Mouse (Mus musculus): Measurements from ENCODE around the gene Galntl6.

Gene Galntl6

DNA sequence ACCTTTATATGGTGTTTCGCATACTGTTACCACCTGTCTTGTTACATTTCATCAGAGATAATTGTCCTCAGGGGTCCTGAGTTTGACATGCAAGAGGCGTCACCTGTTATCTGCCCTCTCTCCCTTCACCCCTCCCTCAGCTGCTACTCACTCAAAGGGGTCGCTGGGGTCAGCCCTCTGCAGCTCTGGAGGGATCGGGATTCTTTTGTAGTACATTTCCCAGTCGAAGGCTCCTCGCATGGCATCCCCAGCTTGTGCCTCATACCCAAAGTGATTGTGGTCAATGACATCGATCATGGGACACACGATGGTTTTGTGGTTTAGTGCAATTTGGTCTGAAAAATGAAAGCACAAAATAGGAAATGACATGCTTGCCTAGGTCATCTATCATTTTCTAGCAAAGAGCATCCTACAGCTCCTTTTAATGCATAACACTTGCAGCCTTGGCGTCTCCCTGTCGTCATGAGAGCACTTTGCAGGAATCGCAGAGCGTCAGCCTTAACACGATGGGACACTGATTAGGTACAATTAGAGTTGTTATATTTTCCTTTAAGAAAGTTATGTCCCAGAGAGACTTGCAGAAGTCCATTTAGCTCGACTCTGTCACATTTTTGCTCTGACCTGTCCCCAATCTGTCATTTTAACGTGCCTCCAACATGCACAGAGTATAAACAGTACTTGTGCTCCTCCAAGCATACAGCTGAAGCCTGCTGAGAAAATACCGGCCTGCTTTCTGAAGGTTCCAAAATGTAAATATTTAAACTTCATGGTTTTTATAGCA is 954.1 kb downstream of the Galntl6 start:
- no peak for DNase-seq

DNA sequence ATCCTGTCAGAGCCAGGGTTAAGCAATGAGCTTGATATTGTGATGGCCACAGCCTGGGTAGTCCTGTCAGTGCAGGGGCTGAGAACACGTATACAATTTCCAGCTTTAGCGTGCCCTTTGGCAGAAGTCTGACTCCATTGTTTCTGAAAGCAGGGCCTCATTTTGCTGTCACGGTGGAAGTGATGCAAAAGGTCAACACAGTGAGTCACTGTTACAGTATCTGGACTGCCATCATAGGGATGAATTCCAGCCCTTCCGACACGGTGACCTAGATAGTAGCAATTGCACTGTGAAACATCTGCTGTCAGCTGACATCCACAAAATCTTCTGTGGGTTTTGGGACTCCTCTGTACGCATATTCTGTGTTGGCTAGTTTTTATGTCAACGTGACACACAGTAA is 956.9 kb downstream of the Galntl6 start:
- no peak for DNase-seq

- DNase-seq = no peak
These were observed 971.3 kb downstream of the Galntl6 start for GRCm38 (mm10) chr8:57941113-57941512.

DNA sequence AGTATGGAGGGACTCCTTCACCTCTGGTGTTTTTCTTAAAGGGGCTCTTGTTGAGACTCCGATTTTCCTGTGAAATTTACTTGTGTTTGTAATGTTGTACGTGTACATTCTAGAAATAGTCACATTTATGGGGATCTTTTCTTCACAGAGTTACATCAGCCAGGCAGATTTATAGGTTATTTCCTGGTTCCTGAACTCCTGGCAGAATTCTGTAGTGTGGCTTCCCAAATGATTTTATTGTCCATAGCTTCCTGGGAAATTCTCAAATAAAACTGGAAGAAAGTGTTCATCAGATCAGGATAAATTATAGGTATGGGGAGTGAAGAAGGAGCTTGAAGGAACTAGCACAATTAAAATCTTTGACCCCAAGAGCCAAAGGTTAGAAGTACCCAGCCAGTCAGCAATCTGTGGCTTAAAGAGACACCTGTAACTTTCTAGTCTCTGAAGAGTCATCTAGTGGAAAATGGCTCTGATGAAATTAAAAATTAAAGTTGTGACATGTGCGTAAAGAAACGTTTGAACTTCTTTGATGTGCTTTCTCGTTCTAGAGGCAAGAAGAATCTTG is 972.5 kb downstream of the Galntl6 start:
- DNase-seq = no peak

GRCm38 (mm10) chr8:57939177-57939855 is 973.1 kb downstream of the Galntl6 start:
- no peak for DNase-seq

DNA sequence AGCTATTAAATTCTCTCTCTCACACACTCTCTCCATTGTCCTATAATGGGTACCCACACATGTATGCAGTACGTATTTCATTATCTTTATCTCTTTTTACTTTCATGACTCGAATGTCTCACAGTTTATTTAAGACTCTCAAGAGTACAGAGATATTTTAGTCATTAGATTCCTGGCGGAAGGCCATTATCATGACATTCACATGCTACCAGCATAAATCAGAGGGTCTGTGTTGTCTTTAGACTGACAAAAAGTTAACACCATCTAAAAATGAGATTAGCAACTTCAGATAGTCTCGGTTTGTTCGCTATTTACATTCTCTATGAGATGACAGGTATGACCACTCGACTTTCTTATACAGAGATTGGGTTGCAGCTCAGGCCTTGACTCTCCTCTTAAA is 985.4 kb downstream of the Galntl6 start:
- no peak for DNase-seq

DNA sequence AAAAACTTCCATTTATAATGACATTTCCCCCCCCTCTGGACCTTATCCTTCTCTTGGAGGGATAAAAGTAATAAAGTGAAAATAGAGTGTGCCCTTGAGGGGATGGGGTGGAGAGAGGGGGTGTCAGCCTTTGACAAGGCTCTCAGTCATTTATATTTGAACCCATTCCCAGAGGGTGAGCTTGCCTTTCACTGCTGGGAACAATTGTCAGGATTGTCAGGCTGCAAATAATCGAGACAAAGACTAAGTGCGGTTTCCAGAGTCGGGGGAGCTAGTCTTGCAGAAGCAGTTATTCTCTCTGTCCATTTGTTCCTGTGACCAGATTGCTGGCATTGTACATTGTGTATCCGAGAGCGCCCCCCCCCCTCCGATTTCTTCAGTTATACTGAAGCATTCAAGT is 988.9 kb downstream of the Galntl6 start:
- no peak for DNase-seq

- no peak for DNase-seq
These were observed 989.3 kb downstream of the Galntl6 start for GRCm38 (mm10) chr8:57923130-57923529.

DNA sequence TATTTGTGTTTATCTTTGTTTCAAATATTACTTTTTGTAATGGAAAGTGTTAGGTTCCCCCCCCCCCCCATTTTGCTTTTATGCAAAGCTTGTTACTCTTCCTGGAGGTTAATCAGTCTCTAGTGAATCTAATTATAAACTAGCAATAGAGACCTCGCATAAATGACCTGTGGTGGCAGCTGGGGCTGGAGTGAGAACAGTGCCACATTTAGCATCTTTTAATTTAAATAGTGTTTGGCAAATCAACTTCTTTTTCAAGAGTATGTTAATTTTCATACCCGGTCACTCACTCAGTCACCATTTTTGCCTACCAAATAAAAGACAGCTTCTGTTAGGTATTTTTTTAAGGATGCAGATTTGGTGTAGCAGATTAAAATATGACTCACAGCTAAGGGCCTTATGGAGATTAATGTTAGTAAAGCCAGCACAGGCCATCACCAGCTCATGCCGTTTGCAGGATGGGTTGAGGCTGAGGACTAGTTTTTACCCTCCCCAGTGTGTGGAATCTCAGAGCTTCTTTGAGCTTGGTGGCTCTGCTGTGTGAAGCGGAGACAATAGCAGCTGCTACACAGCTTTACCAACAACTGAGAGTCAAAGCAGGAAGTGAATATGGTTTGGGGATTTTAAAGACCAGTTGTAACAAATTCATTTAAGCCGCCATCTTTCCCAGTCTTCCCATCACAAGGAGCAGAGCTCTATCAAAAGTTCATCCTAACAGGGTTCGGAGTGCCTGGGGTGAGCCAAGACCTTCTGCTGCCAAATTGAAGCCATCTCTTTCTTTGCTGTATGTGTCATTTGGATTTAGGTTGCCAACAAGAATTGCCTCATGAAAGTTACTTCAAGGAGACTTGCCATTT is 990.0 kb downstream of the Galntl6 start:
- no peak for DNase-seq

- no peak for DNase-seq
These were observed 992.0 kb downstream of the Galntl6 start for GRCm38 (mm10) chr8:57920326-57920903.

DNA sequence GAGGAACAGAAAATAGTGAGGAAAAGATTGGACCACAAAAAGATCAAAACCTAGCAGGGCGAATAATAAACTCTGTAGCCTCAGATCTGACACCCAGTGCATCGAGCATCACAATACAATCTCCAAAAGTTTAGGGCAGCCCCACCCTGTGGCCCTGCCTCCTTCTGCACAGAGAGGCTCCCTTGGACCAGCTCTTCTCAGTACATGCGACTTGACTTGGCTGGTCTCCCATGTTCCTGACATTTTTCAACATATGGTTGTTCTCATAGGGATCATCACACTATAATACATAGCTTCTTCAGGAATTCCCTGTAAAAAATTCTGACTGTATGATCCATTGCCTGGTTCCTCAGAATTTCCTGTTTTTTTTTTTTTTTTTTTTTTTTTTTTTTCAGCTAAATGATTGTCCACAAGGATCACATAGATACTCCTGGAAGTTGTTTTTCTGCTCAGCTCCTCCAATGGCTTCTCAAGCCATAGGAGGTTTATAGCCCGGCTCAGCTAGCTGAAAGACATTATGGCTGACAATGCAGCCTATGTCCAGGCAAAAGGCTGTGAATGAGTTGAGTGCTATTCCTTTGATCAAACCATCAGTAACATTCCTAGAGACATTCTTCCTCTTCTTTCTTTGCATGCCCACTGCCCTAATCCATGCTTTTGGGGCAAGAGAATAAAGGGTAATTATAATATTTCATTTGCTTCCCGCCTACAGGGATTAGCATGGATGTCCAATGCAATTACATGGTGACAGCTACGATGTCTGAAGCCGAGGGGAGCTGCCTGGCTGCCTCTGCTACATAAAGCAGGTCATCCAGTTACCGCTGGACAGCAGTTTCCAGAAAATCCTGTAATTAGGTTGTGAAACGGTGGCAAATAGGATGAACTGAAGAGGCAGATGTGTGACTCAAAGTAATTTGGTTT is 993.5 kb downstream of the Galntl6 start:
- DNase-seq = no peak

DNA sequence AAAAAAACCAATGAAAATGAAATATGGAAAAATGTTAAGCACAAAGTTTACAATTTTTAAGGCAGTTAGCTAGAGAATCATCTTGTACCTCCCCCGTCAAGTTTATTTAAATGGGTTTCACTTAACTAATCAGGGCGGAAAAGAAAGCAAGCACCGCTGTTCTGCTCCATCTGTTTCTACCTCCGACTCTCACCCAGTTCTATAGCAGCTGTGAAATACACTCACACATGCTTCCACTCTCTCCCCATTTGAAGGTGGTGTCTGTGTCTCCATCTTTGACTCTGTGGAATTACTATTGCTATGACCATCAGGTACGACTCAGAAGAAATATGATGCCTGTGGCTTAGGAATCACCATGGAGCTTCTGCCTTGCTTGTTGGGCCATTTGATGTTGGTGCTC is 1019.1 kb downstream of the Galntl6 start:
- no peak for DNase-seq

GRCm38 (mm10) chr8:57892115-57892514 is 1020.3 kb downstream of the Galntl6 start:
- DNase-seq = no peak

GRCm38 (mm10) chr8:57890159-57890558 is 1022.3 kb downstream of the Galntl6 start:
- DNase-seq = no peak

DNA sequence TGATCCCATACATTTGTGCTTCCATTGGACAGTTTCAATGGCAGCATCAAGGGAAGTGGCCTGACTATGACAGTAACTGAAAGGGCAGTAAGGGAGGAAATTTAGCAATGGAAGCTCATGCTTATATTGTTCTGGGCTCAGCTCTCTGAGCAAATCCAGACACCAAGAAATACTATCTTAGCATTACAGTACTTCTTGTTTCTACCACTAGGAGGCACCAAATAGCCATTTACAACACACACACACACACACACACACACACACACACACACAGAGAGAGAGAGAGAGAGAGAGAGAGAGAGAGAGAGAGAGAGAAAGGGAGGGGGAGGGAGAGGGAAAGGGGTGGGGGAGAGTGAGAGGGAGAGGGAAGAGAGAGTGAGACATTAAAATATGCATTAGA is 1023.6 kb downstream of the Galntl6 start:
- no peak for DNase-seq

GRCm38 (mm10) chr8:57879452-57879851 is 1033.0 kb downstream of the Galntl6 start:
- no peak for DNase-seq

DNA sequence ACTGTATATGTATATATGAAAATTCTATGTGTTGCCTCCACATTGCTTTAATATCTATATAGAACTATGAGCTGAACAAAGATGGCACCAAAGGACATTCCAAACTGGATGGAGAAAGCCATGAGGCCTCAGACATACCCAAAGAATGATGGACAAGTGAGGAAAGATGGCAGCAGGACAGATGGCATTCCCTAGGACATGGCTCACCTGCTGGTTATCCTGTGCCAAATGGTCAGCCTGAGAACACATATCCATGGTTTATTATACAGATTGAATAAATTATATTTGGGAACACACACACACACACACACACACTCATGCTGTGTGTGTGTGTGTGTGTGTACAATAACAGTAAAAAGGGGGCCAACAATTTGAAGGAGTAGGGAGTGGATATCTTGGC is 1063.4 kb downstream of the Galntl6 start:
- DNase-seq = no peak

- no peak for DNase-seq
These were observed 1069.0 kb downstream of the Galntl6 start for GRCm38 (mm10) chr8:57843461-57843860.

- DNase-seq = no peak
These were observed 1069.7 kb downstream of the Galntl6 start for GRCm38 (mm10) chr8:57842462-57843391.

GRCm38 (mm10) chr8:57841446-57841845 is 1071.0 kb downstream of the Galntl6 start:
- no peak for DNase-seq

Data from thymus, adult 18-20 months (tissue).